Mouse (Mus musculus): Measurements from ENCODE around the gene Popdc2. TPM values are rescaled to one million over a fixed set of nuclear protein-coding genes. Genes with fewer than 3 reads are reported as not detected.

The Popdc2 gene
- total RNA-seq, 1 experiment from 2014 or later: not detected

- ATAC-seq (replicated peaks; ENCODE audit: insufficient number of reproducible peaks, low FRiP score, low TSS enrichment, poor library complexity, severe bottlenecking): peak; percentile 77
Measured at GRCm38 (mm10) chr16:38394191-38394618, 32.2 kb downstream of the Popdc2 start.

GRCm38 (mm10) chr16:38395060-38395730 lies 33.2 kb downstream of the Popdc2 start:
- ATAC-seq (replicated peaks; ENCODE audit: insufficient number of reproducible peaks, low FRiP score, low TSS enrichment, poor library complexity, severe bottlenecking): peak; percentile 54

- peak; percentile 79 for ATAC-seq (replicated peaks; ENCODE audit: insufficient number of reproducible peaks, low FRiP score, low TSS enrichment, poor library complexity, severe bottlenecking)
Measured at GRCm38 (mm10) chr16:38396155-38396554, 34.1 kb downstream of the Popdc2 start.

GRCm38 (mm10) chr16:38398266-38398665 lies 36.3 kb downstream of the Popdc2 start:
- ATAC-seq (replicated peaks; ENCODE audit: insufficient number of reproducible peaks, low FRiP score, low TSS enrichment, poor library complexity, severe bottlenecking): no peak

GRCm38 (mm10) chr16:38399076-38399475 lies 37.1 kb downstream of the Popdc2 start:
- no peak for ATAC-seq (replicated peaks; ENCODE audit: insufficient number of reproducible peaks, low FRiP score, low TSS enrichment, poor library complexity, severe bottlenecking)

- ATAC-seq (replicated peaks; ENCODE audit: insufficient number of reproducible peaks, low FRiP score, low TSS enrichment, poor library complexity, severe bottlenecking): peak; percentile 33; the same call in 1 of the 2 replicates
Measured at GRCm38 (mm10) chr16:38399531-38400231, 37.7 kb downstream of the Popdc2 start.

- ATAC-seq (replicated peaks; ENCODE audit: insufficient number of reproducible peaks, low FRiP score, low TSS enrichment, poor library complexity, severe bottlenecking): no peak
Measured at GRCm38 (mm10) chr16:38400311-38400960, 38.4 kb downstream of the Popdc2 start.

GRCm38 (mm10) chr16:38401468-38401867 lies 39.5 kb downstream of the Popdc2 start:
- ATAC-seq (replicated peaks; ENCODE audit: insufficient number of reproducible peaks, low FRiP score, low TSS enrichment, poor library complexity, severe bottlenecking): no peak

GRCm38 (mm10) chr16:38403639-38404038 lies 41.6 kb downstream of the Popdc2 start:
- peak; percentile 76 for ATAC-seq (replicated peaks; ENCODE audit: insufficient number of reproducible peaks, low FRiP score, low TSS enrichment, poor library complexity, severe bottlenecking)

- no peak for ATAC-seq (replicated peaks; ENCODE audit: insufficient number of reproducible peaks, low FRiP score, low TSS enrichment, poor library complexity, severe bottlenecking)
Measured at GRCm38 (mm10) chr16:38406293-38406692, 44.3 kb downstream of the Popdc2 start.

- peak; percentile 44; the same call in 1 of the 2 replicates for ATAC-seq (replicated peaks; ENCODE audit: insufficient number of reproducible peaks, low FRiP score, low TSS enrichment, poor library complexity, severe bottlenecking)
Measured at GRCm38 (mm10) chr16:38406708-38407107, 44.7 kb downstream of the Popdc2 start.

- no peak for ATAC-seq (replicated peaks; ENCODE audit: insufficient number of reproducible peaks, low FRiP score, low TSS enrichment, poor library complexity, severe bottlenecking)
Measured at GRCm38 (mm10) chr16:38407584-38407983, 45.6 kb downstream of the Popdc2 start.

- no peak for ATAC-seq (replicated peaks; ENCODE audit: insufficient number of reproducible peaks, low FRiP score, low TSS enrichment, poor library complexity, severe bottlenecking)
Measured at GRCm38 (mm10) chr16:38408416-38408815, 46.4 kb downstream of the Popdc2 start.

- no peak for ATAC-seq (replicated peaks; ENCODE audit: insufficient number of reproducible peaks, low FRiP score, low TSS enrichment, poor library complexity, severe bottlenecking)
Measured at GRCm38 (mm10) chr16:38414953-38415352, 52.9 kb downstream of the Popdc2 start.

- ATAC-seq (replicated peaks; ENCODE audit: insufficient number of reproducible peaks, low FRiP score, low TSS enrichment, poor library complexity, severe bottlenecking): no peak
Measured at GRCm38 (mm10) chr16:38425374-38425773, 63.4 kb downstream of the Popdc2 start.

- ATAC-seq (replicated peaks; ENCODE audit: insufficient number of reproducible peaks, low FRiP score, low TSS enrichment, poor library complexity, severe bottlenecking): no peak
Measured at GRCm38 (mm10) chr16:38425799-38426198, 63.8 kb downstream of the Popdc2 start.

Data from monocyte, adult 5-6 weeks (primary cell).